Mouse (Mus musculus) lung, adult 18-20 months (tissue): ENCODE data around the gene Zfp819.
"Not testable (repeated sequence)": the region's sequence is repeated elsewhere in the genome, so short reads cannot be mapped to it uniquely, and the experiment has no call there.

Experiments
- DNase-seq, 2 experiments: peaks; one replicate each; pipeline ENCODE4 v3.0.0; 2022; ENCODE audit warnings: mixed read lengths in 2 of 2

Zfp819 gene

DNA sequence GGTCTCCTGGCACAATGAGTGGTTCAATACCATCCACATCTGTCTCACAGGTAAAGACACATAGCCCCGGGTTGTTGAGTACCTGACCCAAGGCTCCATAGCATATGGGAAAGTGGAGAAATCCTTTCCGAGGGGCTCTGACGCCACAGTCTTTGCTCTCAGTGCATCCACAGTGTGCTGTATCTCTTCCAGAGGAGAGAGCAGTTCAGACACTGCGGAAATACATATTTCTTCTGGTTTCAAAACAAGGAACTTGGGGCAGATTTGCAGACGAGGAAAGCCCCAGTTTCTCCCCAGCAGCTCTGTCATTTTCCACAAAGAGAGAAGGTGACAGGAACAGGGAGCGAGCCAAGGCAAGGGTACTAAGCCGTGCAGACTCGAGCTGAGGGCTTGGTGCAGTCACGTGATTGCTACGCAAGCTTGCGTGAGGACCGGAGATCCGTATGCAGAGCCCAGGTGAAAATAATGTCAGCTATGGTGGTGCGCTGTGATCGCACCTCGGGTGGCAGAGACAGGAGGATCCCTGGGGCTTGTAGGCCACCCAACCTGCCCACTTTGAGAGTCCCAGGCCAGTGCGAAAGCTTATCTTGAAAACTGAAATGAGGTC is 36.2 kb downstream of the Zfp819 start:
- DNase-seq: no peak

DNA sequence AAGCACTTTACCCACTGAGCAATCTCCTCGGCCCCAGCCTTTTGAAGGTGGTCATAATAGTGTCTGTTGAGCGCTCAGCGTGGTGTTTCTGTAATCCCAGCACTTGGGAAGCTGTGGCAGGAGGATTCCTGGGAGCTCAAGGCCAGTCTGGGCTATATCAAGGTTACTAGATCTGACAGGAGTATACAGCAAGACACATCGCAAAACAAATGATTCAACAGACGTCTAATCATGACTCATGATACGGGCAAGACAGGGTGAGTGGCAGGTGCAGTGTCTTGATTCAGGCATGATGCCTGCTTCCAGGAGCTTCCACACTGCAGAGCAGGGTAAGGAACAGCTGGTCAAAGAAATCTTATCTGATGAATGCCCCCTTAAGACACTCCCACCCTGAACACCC is 45.7 kb downstream of the Zfp819 start:
- no peak for DNase-seq

DNA sequence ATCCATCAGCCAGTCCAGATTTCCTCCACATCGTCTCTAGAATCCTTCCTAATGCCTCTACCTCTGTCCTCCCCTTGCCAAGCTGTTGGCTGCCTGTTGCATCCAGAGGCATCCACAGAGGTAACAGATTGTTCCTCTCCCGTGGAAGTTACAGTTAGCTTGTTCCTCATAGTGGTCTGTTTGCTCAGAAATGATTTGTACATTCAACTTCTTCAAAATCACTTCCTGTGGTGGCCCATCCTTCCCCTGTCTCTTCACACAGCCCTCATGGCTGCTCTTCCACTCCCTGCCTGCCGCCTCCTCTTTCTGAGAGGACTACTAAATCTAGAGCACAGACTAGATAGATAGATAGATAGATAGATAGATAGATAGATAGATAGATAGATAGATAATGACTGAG is 47.5 kb downstream of the Zfp819 start:
- no peak for DNase-seq

DNA sequence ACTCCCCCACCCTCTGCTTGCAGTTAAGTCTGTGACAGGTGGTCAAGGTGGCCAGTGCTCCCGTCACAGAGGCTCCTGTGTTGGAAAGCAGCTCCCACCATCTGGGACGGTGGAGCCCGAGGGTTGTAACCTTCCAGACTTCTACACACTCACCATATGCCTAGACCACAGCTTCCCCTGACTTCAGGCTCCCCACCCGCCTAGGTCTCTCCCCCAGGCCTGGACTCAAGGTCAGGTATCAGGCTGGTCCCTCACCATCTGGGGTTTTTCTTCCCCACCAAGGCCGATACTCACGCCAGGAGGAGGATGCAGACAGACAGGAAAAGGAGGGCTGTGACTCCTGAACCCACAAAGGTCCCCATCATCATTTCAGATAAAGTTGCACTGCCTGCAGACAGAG is 49.3 kb downstream of the Zfp819 start:
- no peak for DNase-seq

DNA sequence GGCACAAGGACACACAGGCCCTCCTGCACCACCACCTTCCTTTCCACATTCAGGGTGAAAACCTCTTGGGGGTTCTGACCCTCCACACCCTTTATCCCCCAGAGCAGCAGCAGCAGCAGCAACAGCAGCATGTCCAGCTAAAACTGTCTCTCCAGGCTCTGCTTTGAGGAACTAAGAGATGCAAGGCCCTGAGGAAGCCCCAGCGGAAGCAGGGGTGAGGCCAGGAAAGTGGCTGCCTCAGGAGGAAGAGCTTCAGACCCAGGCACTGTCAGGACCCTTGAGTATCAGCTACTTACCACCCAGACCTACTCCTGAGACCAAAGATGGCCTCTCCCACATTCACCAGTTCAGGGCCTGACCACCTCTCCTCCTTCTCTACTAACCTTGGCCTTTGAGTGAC is 53.0 kb downstream of the Zfp819 start, which contains the start of gene Siglece:
TSS of gene Siglece (minus strand) at position 160 of the 400 bp plus-strand sequence.
- DNase-seq: no peak

DNA sequence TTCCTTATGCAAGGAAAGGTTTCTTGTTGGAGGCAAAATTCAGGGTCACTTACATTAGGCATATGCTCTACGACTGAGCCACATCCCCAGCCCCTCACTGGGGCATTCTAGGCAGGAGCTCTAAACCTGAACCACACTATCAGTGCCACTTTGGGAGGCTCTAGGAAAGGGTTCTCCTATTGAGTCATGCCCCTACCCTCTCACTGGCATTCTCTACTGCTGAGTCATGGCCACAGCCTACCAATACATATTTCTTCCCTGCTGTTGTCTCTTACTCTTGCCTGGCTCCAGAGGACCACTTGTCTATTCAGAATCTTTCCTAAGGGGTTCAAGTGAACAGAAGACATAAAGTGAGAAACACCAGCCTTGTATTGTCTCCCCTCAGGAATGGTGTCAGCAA is 55.8 kb downstream of the Zfp819 start:
- DNase-seq: no peak

DNA sequence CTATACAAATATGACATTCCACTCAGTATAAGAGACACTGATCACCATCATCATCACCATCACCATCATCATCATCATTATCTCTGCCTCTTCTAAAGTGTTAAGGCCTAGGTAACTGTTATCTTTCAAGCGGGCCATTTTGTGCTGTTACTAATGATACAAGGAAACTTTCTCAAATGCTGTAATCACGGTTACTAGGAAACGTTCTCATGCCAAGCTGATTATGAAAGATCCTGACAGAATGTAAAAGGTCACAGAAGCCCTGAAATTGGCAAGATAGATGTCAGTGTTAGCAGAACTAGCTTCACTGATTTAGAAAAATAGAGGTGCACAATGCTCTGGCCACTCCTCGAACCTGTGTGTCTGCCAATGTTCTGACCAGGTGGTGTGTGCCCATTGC is 60.3 kb downstream of the Zfp819 start:
- DNase-seq: not testable (repeated sequence)
